Mouse (Mus musculus) monocyte, adult 5-6 weeks (primary cell): ENCODE measurements around the gene Skint4. TPM values are rescaled to one million over a fixed set of nuclear protein-coding genes. Genes with fewer than 3 reads are reported as not detected.

Experiments used
- ATAC-seq: fragments of 153-309, 156-312 bp; replicated peaks from 2 replicates; pipeline ENCODE4 v1.8.0; 2017; ENCODE audit warnings: mild to moderate bottlenecking; ENCODE audit not compliant: low TSS enrichment, insufficient number of reproducible peaks, severe bottlenecking, poor library complexity, low FRiP score
- total RNA-seq: library from RNA; stranded (forward); fragments of 200-1000, 200-491, 200-594 nt; gene quantifications from 3 replicates; pipeline ENCODE4 v1.2.3, GENCODE M21; 2017

Skint4 gene
- total RNA-seq, result not detected in 3 replicates

DNA sequence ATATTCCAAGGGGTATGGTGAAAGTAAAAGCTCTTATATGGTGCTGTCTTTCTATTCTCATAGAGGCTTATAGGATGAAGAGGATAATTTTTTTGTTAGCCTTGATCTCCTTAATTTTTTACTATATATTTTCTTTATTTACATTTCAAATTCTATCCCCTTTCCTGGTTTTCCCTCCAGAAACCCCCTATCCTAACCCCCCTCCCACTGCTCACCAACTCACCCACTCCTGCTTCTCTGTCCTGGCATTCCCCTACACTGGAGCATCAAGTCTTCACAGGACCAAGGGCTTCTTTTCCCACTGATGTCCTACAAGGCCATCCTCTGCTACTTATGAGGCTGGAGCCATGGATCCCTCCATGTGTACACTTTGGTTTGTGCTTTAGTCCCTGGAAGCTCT lies at the start of gene Skint4:
TSS of gene Skint4 (plus strand) at position 301 of the 400 bp plus-strand sequence.
- ATAC-seq, result no peak

Other genes starting within 250 kb of the Skint4 start
- gene Slc5a9, start 169.1 kb upstream of the Skint4 start, total RNA-seq, result not detected in 3 replicates
- gene Skint8, start 152.6 kb upstream of the Skint4 start, total RNA-seq, result not detected in 3 replicates
- gene Skint7, start 99.1 kb upstream of the Skint4 start, total RNA-seq, result not detected in 3 replicates
- not detected in 3 replicates for gene Skint1, start 65.7 kb upstream of the Skint4 start, total RNA-seq
- gene Skint3, start 160.2 kb downstream of the Skint4 start, total RNA-seq, result 99.2 to 194 TPM (median 185 TPM) in 3 replicates